Mouse (Mus musculus) CD4-positive, CD25-positive, alpha-beta regulatory T cell, adult 2 months (primary cell): ENCODE measurements around the gene Wee2.

ENCODE experiments used
- DNase-seq: peaks from one replicate; pipeline ENCODE4 v3.0.0-alpha.2; 2012; ENCODE audit warnings: low read depth, low spot score

Wee2 gene

DNA sequence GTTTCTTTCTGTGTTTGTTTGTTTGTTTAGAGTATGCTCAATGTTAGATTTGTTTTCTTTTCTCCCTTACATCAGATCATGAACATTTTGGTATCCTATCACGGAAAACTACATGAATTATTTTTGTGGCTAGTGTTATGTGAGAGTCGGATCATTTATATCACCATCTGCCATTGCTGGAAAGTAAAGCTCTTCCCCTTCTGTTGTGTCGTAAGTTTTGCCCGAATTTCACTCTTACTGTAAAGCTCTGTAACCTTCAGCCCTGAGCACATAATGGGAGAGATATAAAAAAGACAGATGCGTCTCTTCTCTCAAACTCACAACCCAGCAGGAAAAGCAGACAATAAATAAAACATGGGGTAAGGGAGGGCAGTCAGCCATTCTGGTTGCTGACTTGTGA, at the start of gene Wee2:
Gene Wee2, plus strand, starts transcription at position 153 of the 400 bp plus-strand sequence.
- no peak for DNase-seq

DNA sequence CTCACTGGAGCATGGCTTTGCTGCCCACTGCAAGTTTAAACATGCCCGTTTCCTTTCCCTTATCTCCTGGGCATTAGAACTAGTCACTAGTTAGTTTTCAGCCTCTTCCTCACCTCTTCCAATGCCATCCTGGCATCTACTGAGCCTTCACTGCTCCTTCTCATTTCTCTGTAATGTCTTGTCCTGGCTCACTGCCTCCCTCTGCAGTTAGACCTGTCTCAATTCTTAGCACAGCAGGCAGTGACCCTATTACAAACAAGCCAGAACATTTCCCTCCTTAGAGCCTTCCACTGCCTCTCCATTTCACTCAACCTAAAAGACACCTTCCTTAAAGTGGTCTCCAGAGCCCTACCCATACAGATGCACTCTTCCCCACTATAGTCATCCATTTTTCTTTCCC, 47.9 kb upstream of the Wee2 start:
- no peak for DNase-seq

DNA sequence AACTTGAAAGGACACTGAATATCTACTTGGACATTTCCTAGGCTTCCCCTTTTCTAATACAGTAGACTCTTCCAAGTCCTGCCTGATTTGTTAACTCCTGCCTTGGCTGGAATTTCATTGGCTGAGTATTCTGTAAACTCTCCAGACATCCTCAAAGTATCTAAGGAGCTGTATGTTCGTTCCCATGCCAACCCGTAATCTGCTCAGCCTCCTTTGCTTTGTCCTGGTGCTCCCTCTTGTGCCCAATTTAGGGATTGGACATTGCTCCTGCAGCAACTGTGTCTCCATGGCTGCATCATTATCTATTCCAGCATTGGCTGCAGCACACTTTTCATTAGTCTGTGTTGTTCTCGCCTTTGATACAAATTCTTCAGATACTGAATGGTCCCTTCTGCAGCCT, 45.7 kb upstream of the Wee2 start:
- DNase-seq: peak; percentile 49

DNA sequence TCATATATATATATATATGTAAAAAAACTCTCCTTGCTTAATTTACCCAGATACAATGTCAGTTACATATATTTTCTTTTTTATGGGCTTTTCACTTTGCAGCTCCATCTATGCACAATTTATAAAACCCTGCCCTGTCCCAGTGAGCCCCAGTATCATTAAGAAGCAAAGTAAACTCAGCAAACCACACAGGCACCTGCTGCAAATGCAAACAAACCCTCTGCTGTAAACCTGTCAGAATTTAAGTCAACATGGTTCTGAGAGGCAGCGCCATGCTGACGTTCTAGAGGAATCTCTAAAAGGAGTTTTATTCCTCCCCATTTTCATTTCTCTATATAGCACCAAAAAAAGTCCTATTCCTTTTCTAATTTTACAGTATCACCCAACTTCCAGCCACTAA, 36.9 kb upstream of the Wee2 start:
- DNase-seq: no peak

DNA sequence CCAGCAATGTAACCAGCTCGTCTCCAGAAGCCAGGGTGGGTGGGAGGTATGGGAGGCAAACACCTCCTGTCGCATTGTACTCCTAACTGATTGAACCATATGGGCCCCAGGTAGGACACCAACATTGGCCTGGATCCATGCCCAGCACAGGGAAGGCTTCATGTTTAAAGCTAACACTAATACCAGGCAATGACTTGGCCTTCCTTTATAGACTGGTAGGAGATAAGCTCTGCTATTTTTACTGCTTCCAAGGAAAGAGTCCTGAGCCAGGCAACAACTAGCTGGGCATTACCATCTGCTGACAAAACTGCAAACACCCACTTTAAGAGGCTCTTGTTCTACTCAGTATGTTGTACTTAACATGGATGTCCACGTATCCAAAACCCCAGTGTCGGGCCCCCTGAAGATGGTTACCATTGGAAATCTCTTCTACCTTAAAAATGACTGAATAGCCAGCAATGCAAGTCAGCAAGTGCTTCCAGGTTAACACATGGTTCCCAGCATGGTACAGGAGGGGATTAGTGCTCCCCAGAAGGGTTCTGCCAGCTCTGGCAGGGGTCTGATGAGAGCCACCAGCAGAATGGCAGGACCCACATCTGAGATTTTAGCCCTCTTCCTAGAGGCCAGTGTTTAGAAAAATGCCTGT, 35.1 kb upstream of the Wee2 start:
- DNase-seq: no peak

DNA sequence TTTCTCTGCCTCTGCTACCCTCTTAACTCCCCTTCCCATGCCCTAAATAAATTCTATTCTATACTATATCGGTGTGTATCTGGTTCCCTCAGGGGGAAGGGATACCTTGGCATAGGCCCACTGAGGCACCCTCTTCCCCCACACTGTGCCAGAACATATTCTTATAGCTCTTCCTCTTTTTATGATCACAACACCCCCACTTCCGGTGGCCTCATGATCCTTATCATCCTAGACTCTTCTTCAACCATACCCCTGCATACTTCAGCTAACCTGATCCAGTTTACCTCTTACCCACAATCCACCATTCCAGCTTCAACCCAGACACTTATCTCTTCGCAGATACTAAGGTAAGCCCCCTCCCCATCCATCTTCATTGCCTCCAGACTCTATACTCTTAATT, 27.8 kb upstream of the Wee2 start:
- no peak for DNase-seq

DNA sequence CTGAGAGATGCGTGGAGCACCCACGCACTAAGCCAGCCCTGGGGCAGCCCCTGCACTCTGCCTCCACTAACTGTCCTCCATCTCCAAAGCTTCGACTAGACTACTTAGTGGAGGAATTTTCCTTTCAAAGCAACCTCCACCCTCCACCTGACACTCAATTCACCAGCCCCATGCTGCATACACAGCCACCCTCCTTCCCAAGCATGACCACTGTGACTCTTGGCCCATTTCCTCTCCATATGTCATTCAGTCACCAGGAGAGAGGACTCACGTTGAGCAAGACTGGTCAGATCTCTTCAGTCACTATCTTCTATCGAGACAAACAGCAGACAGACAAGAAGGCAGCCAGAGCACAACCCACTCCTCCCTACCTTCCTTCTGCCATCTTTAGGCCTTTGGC, 25.8 kb upstream of the Wee2 start:
- DNase-seq: no peak

DNA sequence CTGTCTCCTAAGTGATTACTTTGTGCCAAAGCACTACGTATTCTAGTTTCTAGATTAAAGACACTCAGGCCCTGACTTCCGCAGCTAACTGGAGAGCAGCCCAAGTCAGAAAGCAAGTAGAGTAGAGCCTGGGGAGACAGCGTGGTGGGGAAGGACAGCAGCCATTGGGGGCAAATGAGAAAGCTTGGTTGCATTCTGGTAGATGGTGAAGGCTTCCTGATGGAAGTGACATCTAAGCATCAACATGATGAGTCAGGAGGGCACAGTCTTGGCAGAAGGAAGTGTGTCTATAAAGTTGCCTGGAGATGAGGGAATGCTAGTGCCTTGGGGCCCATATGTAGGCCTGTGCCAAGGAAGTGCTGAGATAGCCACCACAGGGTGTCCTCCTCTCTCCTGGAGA, 25.3 kb upstream of the Wee2 start:
- no peak for DNase-seq

DNA sequence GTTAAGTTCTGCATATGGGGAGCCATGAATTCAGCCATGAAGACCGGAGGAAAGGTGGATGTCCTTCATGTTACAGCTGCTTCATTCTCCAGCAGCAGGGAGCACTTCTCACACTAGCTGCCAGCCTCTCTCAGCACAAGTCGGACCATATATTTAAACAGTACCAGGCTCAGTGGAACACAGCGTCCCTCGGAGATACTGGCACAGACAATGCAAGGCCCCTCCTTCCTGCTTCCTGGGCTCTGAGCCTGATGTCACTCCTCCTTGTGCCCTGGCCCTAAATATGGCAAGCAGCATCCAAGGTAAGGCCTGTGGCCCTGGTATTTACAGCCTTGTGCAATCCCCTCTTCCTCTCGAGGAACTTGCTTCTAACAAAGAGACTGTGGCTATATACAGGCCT, 23.1 kb upstream of the Wee2 start:
- no peak for DNase-seq

DNA sequence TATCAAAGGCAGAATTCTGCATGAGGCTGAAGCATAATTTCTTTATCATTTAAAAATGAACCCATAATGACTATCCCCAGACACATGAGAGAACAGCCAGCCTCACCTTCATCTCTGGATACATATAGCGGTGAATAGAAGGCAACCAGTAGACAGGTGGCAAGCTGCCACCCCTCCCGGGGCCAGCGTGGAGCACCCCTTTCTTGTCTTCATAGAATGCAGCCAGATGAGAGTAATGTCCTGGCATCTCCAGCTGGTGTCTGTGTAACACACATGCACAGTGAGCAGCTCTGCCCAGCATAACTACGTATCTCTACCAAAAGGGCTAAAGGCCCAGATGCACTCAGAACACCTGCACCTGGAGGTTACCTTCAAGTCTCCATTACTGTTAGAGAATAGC, 20.5 kb upstream of the Wee2 start:
- no peak for DNase-seq

DNA sequence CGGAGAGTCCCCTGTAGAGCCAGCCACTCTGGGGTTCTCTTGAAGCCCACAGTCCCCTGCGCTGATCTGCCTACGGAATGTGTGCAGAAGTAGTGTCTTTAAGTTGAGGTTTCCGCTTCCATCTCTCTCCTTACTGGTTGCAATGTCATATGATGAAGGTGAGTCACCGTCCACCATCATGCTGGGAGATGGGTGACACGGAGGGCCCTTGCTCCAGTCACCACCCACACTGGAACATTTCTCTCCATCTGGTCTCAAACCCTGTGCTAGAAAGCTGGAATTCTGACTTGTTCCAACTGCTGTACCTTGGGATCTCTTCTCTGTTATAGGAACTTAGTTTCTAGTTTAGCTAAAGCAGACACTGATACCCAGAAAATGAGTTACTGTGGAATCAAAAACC, 17.8 kb upstream of the Wee2 start:
- no peak for DNase-seq

DNA sequence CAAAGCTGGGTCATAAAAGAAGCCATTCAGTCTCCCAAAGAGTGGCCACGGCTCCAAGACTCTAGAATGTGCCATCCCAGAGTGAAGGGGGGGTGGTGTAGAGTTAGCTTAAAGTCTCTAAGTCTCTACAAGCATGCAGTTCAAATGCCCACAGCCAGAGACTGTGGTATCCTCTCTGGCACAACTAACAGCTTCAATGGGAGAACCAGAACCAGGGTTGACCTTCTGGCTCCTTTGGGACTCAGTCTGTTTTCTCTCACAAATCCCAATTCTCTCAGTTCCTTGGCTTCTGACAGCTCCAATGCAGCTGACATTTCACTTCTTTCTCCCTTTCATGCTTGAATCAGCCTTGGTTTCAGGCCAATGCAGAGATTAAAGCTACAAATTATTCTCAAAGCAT, 15.9 kb upstream of the Wee2 start:
- no peak for DNase-seq

DNA sequence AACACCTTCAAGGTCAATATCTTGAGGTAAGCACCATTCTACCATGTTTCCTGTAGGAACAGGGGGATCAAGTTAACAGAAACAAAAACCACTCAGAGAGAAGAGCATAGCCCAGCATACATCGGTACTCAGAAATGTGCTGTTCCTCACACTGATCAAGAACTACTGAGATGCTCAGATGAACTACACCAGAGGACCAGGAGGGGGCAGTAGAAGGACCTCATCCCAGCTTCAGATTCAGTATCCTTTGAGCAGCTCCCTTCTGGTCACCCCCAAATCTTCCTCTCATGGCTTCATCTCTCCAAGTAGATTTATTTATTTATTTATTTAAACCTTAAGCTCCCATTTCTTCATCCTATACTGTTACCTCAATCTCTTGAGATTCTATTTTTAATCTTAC, 15.1 kb upstream of the Wee2 start:
- DNase-seq: peak; percentile 84

DNA sequence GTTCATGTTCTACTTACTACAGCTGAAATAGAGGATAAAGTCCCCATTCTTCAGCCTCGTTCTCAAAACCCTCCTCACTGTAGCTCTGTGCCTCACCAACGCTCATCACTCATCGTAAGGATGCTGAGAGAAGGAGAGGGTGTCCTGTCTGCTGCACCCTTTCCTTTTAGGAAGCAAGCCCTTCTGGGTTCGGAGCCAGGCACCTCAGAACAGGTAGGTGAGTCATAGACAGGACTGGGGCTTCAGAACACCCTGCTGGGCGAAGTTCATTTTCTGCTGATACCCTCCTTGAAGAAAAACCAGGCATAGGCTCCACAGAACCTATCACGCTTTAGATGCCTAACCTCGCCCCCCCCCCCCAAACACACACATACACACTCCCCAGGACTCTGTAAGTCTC, 11.4 kb upstream of the Wee2 start:
- DNase-seq: no peak

DNA sequence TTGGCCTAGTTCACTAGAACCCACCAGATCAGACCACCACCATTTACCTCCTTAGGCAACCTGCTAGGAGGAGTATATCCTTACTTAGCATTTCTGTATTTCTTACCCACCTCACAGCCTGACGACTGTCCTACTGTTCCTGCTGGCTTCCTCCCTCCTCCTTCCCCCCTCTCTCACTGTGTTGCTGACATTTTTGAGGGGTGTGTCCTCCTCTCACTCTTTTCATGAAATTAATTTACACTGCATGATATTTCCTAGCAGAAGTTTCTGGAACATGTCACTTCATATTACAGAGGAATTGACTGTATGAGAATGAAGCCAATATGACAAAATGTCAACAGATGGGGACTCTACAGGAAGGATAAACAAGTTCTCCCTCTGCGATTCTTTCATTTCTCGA, 10.2 kb upstream of the Wee2 start:
- no peak for DNase-seq

DNA sequence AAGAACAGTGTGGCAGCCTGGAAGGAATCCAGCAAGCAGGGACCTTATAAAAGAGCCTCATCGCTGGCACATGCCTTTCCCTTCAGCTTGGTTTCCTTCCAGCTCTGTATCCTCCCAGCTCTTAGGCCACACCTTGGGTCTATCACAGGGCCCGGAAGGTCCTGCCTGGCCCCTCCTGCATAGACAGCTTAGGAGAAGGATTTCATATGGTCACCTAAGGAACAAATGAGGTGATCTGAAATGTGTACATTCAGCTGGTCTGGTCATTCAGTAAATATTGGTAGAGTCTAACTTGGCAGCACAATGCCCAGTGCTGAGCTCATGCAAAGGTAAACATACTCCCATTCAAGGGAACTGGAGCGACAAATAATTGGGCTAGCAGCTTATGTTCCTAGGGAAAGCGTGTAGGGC, 9.4 kb upstream of the Wee2 start:
- DNase-seq: no peak

DNA sequence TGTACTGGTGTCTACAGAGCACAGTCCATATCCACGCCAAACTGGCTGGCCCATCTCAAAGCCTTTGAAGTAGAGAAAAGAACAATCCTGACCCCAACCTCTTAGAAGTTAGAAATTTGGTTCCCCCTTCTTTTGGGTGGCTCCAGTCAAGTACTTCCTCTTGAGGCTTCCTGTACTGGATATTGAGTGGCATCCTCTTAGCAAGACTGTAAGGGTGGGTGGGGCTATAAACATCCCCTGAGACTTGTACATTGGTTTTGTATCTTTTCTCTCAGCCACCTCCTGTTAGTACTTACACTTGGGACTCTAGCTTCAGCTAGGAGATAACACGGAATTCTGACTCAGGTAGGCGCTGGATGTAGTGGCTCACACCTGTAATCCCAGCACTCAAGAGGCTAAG, 8.6 kb upstream of the Wee2 start:
- DNase-seq: peak; percentile 31

DNA sequence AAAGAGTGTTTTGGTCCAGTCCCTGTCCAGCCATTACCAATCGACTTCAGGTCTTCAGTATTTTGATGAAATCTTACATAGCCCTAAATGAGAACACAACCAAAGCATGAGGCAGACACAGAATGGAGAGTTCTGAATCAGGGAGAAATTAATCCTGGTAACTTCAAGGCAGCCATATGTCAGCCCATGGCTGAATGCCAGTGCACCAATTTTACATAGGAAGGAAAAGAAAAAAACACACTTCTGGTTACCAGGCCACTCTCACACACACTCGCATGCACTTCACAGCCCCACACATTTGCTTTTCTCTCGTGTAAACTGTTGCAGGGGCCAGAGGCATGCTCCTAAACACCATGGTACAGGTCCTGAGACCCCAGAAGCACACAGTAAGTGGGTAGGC, 8.0 kb upstream of the Wee2 start:
- no peak for DNase-seq

DNA sequence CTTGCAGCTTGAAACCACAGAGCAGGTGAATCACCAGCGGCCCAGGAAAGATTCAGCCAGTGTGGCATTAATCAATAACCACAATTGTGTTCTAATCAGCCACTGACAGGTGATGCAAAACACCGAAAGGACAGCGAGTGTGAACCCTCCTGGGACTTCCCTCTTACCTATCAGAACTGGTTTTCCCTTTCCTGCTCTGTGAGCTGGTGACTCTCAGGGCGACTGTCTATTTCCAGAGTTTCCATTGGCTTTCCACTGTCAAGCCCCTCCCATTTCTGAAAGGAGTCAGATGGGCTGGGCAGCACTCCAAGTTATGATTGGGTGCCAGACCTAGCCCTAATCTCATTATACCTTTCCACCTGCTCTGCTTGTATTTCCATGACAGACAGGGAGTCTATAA, 7.5 kb upstream of the Wee2 start:
- DNase-seq: no peak

DNA sequence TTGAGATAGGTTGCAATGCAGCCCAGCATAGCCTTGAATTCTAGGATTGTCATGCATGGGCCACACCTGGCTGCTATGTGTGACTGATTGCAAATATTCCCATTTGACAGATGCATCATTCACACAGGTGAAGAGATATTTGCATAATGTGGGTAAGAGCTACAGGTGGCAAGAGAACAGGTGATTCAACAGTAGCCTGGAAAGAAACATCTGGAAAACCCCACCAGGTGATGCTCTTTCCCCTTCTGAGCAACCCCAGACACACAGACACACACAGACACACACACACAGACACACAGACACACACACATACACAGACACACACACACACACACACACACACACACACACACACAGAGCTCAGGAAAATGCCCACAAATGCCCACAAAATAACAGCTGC, 7.1 kb upstream of the Wee2 start:
- no peak for DNase-seq

DNA sequence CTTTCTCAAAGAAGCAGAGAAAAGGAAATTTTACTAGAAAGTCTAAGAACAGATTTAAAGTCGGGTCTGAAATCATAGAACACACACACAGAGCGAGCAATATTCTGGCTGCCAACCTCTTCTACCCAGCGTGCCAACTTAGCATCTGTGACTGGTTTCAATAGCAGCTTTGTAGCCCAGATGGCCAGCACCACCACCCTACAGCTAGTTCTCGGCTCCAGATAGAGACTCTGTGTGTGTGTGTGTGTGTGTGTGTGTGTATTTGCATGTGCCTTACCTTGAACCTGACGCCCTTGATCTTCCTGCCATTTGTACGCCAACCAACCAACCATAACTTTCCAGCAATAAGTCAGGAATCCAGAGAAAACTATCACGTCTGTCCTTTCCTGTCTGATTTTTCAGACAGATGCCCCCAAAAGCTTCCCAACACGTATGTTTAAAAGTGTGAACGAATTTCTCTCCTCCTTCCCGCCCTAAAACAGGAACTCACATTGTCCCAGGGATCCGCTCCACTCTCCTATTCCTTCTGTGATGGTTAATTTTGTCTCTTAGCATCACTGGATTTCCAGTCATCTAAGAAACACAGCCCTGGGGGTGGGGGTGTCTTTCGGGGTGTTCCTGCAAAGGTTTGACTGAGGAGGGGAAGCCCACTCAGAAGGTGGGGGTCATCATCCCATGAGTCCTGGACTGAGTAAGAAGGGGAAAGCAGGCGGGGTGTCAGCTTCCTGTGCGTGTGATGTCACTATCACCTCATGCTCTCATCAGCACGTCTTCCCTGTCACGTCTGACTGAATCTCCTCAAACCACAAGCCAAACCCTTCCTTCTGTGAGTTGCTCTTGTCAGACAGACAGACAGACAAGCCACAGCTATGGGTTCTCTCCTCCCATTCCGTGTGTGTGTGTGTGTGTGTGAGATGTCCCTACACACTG, 6.3 kb upstream of the Wee2 start:
- DNase-seq: peak; percentile 34

DNA sequence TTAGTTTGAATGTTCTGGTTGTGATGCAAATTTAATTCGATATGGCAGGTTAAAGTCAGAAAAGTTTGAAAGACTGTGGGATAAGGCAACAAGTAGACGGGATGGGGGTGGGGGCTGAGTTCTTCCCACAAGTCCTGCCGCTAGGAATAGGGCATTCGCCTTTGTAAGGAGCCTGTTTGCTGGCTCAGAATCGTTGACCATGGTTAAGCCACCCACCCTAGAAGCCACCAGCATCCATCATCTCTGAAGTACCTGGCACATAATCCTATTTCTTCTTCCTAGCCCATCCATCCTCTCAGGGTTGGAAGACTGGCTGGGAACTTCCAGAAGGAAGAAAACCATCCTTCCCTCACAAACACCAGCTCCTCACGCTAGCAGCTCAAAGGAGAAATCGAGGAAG, 4.2 kb upstream of the Wee2 start:
- no peak for DNase-seq
